Mouse (Mus musculus) brain, embryonic 14.5 days (tissue): ENCODE measurements around the gene Gaa.

ENCODE experiments used
- CTCF ChIP-seq: fragments of 200-500 bp; IDR thresholded peaks from 2 replicates; pipeline ENCODE4 v1.5.1; 2012; ENCODE audit warnings: inconsistent platforms, mild to moderate bottlenecking, moderate library complexity, borderline replicate concordance; ENCODE audit not compliant: insufficient read depth, insufficient read length; ENCODE audit errors: extremely low read depth
- POLR2A ChIP-seq: fragments of 200-500 bp; IDR thresholded peaks from 2 replicates; pipeline ENCODE4 v1.6.1; 2012; ENCODE audit warnings: mild to moderate bottlenecking, inconsistent platforms, borderline replicate concordance; ENCODE audit not compliant: poor library complexity, insufficient read depth, insufficient read length, severe bottlenecking; ENCODE audit errors: extremely low read depth

DNA sequence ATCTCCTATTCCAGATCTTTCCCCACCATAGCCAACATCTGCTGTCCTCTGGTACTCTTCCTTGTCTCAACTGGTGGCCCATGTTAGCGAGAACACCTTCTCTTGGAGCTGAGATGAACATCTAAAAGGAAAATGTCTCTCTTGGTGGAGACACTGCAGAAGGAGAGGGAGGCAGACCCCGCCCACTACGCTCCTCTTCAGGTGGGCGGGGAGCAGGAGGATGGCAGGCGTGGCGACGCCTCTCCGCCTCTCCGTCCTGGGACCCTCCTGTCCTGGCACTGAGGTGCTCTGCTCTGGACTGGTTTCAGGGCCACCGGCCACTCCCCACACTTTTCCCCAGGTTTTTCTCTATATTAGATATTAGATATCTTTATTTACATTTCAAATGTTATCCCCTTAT lies 42.9 kb downstream of the Gaa start:
- TF ChIP-seq POLR2A, result no peak
- no peak for TF ChIP-seq CTCF
